ENCODE assay signal across 27 mouse cellular contexts in the genomic region with DNA sequence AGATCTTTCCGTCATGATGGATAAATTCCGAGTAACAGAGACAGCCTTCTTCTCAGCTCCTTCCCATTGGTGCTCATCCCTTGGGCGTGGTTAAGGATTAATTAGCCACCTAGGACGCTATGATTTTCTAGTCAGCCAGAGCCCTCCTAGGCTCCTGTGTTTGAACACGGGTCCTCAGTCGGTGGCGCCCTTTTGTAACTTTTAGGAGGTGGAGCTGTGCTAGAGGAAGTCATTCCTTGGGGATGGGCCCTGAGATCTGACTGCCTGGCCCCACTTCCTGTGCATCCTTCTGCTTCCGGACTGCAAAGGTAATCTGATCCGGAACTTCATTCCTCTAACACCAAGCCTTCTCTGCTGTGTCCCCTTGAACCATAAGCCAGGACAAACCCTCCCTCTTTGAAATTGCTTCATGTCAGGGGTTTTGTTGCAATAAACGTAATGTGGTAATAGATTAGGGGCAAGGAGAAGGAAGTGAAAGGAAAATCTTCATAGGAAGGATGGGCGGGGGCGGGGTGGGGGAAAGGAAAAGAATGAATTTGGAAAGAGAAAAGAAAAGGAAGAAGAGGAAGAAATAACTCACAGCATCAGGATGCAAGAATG. TPM values are rescaled to one million over a fixed set of nuclear protein-coding genes. Genes with fewer than 3 reads are reported as not detected.
"Had no signal": no experiment of that assay in that cellular context is flagged by ENCODE, and none has a peak within 500 bp of the region (broad histone marks: within the 10 kb centered on the region; RNA-seq: fewer than 3 reads in every experiment).

No protein-coding gene starts in this region.

- H3K4me1 ChIP-seq: limb, embryonic 12.5 days; midbrain, embryonic 12.5 days; midbrain, embryonic 15.5 days; neural tube, embryonic 12.5 days; neural tube, embryonic 15.5 days had no signal

- DNase-seq: kidney, adult 11 months; kidney, adult 8-10 months; kidney, postnatal 10 days; kidney, postnatal 36 days; layer of hippocampus, postnatal 36 days; left cerebral cortex, postnatal 4 days; liver, postnatal 0 days; lung, embryonic 14.5 days; right cerebral cortex, adult 18-20 months; right cerebral cortex, postnatal 14 days; spleen, adult 18-20 months; thymus, postnatal 25 days had no signal

- H3K27ac ChIP-seq: kidney, embryonic 15.5 days; left cerebral cortex, adult 2 months; limb, embryonic 12.5 days; limb, embryonic 15.5 days; liver, embryonic 14.5 days; macrophage; midbrain, embryonic 12.5 days; midbrain, embryonic 15.5 days; neural tube, embryonic 12.5 days; neural tube, embryonic 15.5 days; stomach, embryonic 15.5 days had no signal

- H3K36me3 ChIP-seq: kidney, embryonic 15.5 days; limb, embryonic 12.5 days; limb, embryonic 15.5 days; midbrain, embryonic 12.5 days; midbrain, embryonic 15.5 days; neural tube, embryonic 12.5 days; neural tube, embryonic 15.5 days; stomach, embryonic 15.5 days had no signal

- ATAC-seq: liver, postnatal 0 days; lung, postnatal 0 days; midbrain, embryonic 15.5 days had no signal

- H3K27me3 ChIP-seq: kidney, embryonic 15.5 days; limb, embryonic 12.5 days; limb, embryonic 15.5 days; midbrain, embryonic 12.5 days; midbrain, embryonic 15.5 days; neural tube, embryonic 12.5 days; neural tube, embryonic 15.5 days; stomach, embryonic 15.5 days had no signal

- H3K4me3 ChIP-seq: kidney, embryonic 15.5 days; left cerebral cortex, adult 2 months; limb, embryonic 12.5 days; limb, embryonic 15.5 days; midbrain, embryonic 12.5 days; midbrain, embryonic 15.5 days; neural tube, embryonic 12.5 days; neural tube, embryonic 15.5 days; stomach, embryonic 15.5 days had no signal

RNA-seq across cellular contexts. Expression of a gene that starts 13.5 kb away (rescaled TPM):
- total RNA-seq: layer of hippocampus, adult 8-10 months; layer of hippocampus, postnatal 36 days; left cerebral cortex, adult 2 months; left cerebral cortex, postnatal 10 days; left cerebral cortex, postnatal 4 days had no signal
- polyA plus RNA-seq: limb, embryonic 12.5 days; limb, embryonic 15.5 days; lung, embryonic 14.5 days; lung, postnatal 0 days; midbrain, embryonic 12.5 days; midbrain, embryonic 15.5 days; neural tube, embryonic 12.5 days; neural tube, embryonic 15.5 days; thymus, postnatal 0 days had no signal
